Mouse (Mus musculus): ENCODE results near the gene Capn12. TPM values are rescaled to one million over a fixed set of nuclear protein-coding genes. Genes with fewer than 3 reads are reported as not detected.
A peak's percentile ranks its signal among the peaks of the same experiment; 100 is the strongest.

Gene Capn12
- total and polyA plus RNA-seq, 2 experiments from 2014 or later = 0.38 to 0.41 TPM

DNA sequence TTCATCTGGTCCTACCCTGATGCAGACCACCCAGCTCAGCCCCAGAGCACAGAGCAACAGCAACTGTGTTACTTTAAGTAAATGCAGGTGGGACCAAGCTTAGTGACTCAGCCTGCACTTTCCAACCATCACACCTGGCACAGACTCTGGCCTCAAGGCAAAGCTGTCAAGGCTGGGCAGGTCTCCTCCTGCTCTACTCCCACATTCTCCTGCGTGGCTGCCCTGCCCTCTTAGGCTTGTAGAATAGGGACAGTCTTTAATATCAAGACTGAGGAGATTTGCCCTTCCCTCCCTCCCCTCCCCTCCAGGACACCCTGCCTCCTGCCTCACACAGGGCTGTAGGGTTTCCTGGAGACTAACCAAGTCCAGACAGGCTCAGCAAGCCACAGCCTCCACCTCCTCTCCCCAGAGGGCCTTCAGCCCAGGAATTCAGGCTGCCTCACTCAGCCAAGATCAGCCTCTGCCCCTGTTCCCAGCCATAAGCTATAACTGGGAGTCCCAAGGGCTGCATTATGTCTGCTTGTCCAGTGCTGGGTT, 31.5 kb upstream of the Capn12 start:
- Histone ChIP-seq H3K9ac (replicated peaks; ENCODE audit: low read length, poor library complexity, severe bottlenecking) (no peak overlapping the region), H3K27me3 (ENCODE audit: insufficient read depth, low read length) (no peaks in the 10 kb centered on the region), H3K27ac (ENCODE audit: low read depth, low read length) (no peak overlapping the region), H3K4me2 (ENCODE audit: low read depth, low read length, poor library complexity, severe bottlenecking) (no peak overlapping the region), H3K4me3 (ENCODE audit: low read depth, low read length) (no peak overlapping the region), H3K36me3 (ENCODE audit: insufficient read depth, low read length) (no peaks in the 10 kb centered on the region), H3K9me3 (ENCODE audit: low read length) (no peaks in the 10 kb centered on the region), H3K4me1 (ENCODE audit: insufficient read depth, low read length) (no peaks in the 10 kb centered on the region)
- 50% methylated on average over 1 of the region's 1 CpGs for WGBS
- ATAC-seq (ENCODE audit: low FRiP score) = no peak
- DNase-seq (ENCODE audit: low spot score) = no peak
- TF ChIP-seq CTCF (IDR thresholded peaks at IDR 0.05) = no peak

DNA sequence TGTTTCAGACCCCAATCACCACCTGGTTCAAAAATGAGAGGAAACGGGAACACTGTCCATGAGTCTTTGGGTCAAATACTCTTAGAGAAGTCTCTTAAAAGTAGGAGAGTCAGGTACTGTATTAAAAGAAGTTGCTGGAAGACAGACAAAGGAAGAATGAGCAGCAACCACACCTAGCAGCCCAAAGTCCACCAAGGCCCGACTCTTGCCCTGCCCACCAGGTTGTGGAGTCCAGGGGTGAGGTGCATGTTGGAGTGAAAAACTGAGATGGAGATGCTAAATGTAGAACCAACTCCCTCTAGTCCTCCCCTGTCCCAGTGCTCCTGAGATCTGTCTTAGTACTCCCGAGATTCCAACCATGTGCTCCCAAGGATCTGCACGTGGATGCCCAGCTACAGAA, 30.6 kb upstream of the Capn12 start:
- no peaks in the 10 kb centered on the region for H3K36me3 ChIP-seq (ENCODE audit: insufficient read depth, low read length)
- no peak for ATAC-seq (ENCODE audit: low FRiP score)
- WGBS = 83% methylated on average over 4 of the region's 4 CpGs
- no peak overlapping the region for H3K4me3 ChIP-seq (ENCODE audit: low read depth, low read length)
- no peak overlapping the region for H3K4me2 ChIP-seq (ENCODE audit: low read depth, low read length, poor library complexity, severe bottlenecking)
- TF ChIP-seq CTCF (IDR thresholded peaks at IDR 0.05) = no peak
- DNase-seq (ENCODE audit: low spot score) = no peak
- H3K27ac ChIP-seq (ENCODE audit: low read depth, low read length) = no peak overlapping the region
- H3K27me3 ChIP-seq (ENCODE audit: insufficient read depth, low read length) = no peaks in the 10 kb centered on the region
- H3K9ac ChIP-seq (replicated peaks; ENCODE audit: low read length, poor library complexity, severe bottlenecking) = no peak overlapping the region
- H3K9me3 ChIP-seq (ENCODE audit: low read length) = no peaks in the 10 kb centered on the region
- no peaks in the 10 kb centered on the region for H3K4me1 ChIP-seq (ENCODE audit: insufficient read depth, low read length)

DNA sequence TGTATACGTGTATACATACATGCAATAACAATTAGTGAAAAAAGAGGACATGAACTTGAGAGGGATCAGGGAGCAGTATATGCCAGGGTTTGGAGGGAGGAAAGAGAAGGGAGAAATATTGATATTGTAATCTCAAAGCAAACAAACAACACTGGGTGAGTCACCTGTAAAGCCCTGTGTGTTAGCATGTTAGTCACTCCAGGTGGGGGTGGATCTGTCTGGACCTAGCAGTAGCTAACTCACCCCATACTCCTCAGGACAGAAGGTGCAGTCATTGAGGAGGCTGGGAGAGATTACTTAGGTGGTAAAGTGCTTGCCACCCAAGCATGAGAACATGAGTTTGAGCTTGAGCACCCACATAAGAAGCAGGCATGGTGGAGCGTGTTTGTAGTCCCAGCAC, 21.3 kb upstream of the Capn12 start:
- Histone ChIP-seq H3K4me1 (ENCODE audit: insufficient read depth, low read length) (no peaks in the 10 kb centered on the region), H3K36me3 (ENCODE audit: insufficient read depth, low read length) (no peaks in the 10 kb centered on the region), H3K27ac (ENCODE audit: low read depth, low read length) (no peak overlapping the region), H3K9me3 (ENCODE audit: low read length) (no peaks in the 10 kb centered on the region), H3K4me3 (ENCODE audit: low read depth, low read length) (no peak overlapping the region), H3K9ac (replicated peaks; ENCODE audit: low read length, poor library complexity, severe bottlenecking) (no peak overlapping the region), H3K4me2 (ENCODE audit: low read depth, low read length, poor library complexity, severe bottlenecking) (no peak overlapping the region), H3K27me3 (ENCODE audit: insufficient read depth, low read length) (no peaks in the 10 kb centered on the region)
- no peak for ATAC-seq (ENCODE audit: low FRiP score)
- no peak for DNase-seq (ENCODE audit: low spot score)
- 96% methylated on average over 2 of the region's 2 CpGs for WGBS
- TF ChIP-seq CTCF (IDR thresholded peaks at IDR 0.05) = no peak

DNA sequence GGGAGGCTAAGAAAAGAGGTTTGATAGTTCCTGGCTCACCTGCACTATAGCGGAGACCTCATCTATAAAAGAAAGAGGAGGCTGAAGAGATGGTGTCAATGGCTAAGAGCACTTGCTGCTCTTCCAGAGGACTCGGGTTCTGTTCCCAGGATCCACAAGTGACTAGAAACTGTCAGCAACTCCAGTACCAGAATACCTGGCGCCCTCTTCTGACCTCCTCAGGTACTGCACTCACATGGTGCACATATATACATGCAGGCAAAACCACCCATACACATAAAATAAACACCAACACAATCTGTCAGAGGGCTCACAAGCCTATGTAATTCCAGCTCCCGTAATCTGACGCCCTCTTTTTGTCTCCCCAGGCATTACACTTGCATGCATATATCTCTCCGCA, 20.3 kb upstream of the Capn12 start:
- Histone ChIP-seq H3K9ac (replicated peaks; ENCODE audit: low read length, poor library complexity, severe bottlenecking) (no peak overlapping the region), H3K4me1 (ENCODE audit: insufficient read depth, low read length) (no peaks in the 10 kb centered on the region), H3K27ac (ENCODE audit: low read depth, low read length) (no peak overlapping the region), H3K4me3 (ENCODE audit: low read depth, low read length) (no peak overlapping the region), H3K36me3 (ENCODE audit: insufficient read depth, low read length) (no peaks in the 10 kb centered on the region), H3K27me3 (ENCODE audit: insufficient read depth, low read length) (no peaks in the 10 kb centered on the region), H3K4me2 (ENCODE audit: low read depth, low read length, poor library complexity, severe bottlenecking) (no peak overlapping the region), H3K9me3 (ENCODE audit: low read length) (no peaks in the 10 kb centered on the region)
- DNase-seq (ENCODE audit: low spot score) = no peak
- TF ChIP-seq CTCF (IDR thresholded peaks at IDR 0.05) = peak; percentile 27
- WGBS = 92% methylated on average over 6 of the region's 6 CpGs
- no peak for ATAC-seq (ENCODE audit: low FRiP score)

DNA sequence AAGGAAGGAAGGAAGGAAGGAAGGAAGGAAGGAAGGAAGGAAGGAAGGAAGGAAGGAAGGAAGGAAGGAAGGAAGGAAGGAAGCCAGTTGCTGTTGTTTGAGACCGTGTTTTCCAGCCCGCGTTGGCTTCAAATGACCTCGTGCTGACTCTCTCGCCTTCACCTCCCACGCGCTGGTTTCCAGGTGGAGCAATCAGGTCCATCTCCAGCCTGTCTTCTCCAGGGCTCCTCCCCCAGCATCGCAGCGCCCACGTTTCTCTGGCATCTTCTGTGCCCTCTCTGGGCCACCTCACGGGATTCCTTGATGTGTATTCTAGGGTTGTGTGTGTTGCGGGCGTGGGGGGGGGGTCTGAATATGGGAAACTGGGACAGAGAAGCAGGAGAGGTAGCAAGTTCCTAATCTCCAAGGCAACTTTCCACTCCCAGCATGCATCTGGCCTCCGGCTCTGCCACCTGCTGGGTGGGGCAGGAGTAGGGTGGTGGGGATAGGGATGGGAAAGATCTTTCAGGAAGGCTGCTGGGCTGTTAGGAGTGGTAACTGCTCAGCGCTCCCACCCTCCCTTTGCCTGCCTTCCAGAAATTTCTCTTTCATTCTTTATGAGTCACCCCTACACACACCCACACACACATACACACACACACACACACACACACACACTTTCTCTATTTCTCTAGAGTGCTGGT, 18.3 kb upstream of the Capn12 start:
- Histone ChIP-seq H3K4me3 (ENCODE audit: low read depth, low read length) (no peak overlapping the region), H3K9me3 (ENCODE audit: low read length) (no peaks in the 10 kb centered on the region), H3K4me1 (ENCODE audit: insufficient read depth, low read length) (no peaks in the 10 kb centered on the region), H3K36me3 (ENCODE audit: insufficient read depth, low read length) (no peaks in the 10 kb centered on the region), H3K27me3 (ENCODE audit: insufficient read depth, low read length) (no peaks in the 10 kb centered on the region), H3K4me2 (ENCODE audit: low read depth, low read length, poor library complexity, severe bottlenecking) (no peak overlapping the region), H3K27ac (ENCODE audit: low read depth, low read length) (no peak overlapping the region), H3K9ac (replicated peaks; ENCODE audit: low read length, poor library complexity, severe bottlenecking) (no peak overlapping the region)
- TF ChIP-seq CTCF (IDR thresholded peaks at IDR 0.05) = no peak
- DNase-seq (ENCODE audit: low spot score) = no peak
- ATAC-seq (ENCODE audit: low FRiP score) = no peak
- 90% methylated on average over 15 of the region's 15 CpGs for WGBS

DNA sequence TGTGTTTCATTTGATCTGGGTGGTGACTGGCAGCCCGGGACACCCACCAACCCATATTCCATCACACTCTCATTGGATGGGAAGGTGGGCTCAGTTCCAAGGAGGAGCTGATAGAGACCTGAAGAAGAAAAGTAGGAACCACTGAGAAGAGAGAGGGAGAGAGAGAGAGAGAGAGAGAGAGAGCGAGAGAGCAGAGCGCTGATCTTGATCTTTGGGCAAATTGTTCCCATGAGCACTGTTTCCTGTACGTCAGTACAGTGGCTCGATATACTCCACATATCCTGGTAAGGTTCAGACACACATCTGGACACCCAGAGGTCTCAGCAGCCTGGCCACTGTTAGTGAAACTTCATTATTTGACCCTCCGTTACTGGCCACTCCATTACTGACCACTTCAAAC, 17.7 kb upstream of the Capn12 start, which contains the start of gene Lgals7:
TSS of gene Lgals7 (plus strand) at position 314 of the 400 bp plus-strand sequence.
- Histone ChIP-seq H3K36me3 (ENCODE audit: insufficient read depth, low read length) (no peaks in the 10 kb centered on the region), H3K27ac (ENCODE audit: low read depth, low read length) (no peak within 1 kb of the TSS), H3K27me3 (ENCODE audit: insufficient read depth, low read length) (no peaks in the 10 kb centered on the region), H3K4me2 (ENCODE audit: low read depth, low read length, poor library complexity, severe bottlenecking) (no peak within 1 kb of the TSS), H3K9ac (replicated peaks; ENCODE audit: low read length, poor library complexity, severe bottlenecking) (no peak within 1 kb of the TSS), H3K4me1 (ENCODE audit: insufficient read depth, low read length) (no peaks in the 10 kb centered on the region), H3K9me3 (ENCODE audit: low read length) (no peaks in the 10 kb centered on the region), H3K4me3 (ENCODE audit: low read depth, low read length) (no peak within 1 kb of the TSS)
- ATAC-seq (ENCODE audit: low FRiP score) = no peak
- WGBS = 81% methylated on average over 6 of the region's 6 CpGs
- TF ChIP-seq CTCF (IDR thresholded peaks at IDR 0.05) = no peak
- no peak for DNase-seq (ENCODE audit: low spot score)

Data from midbrain, postnatal 0 days (tissue).